Mouse (Mus musculus) c-Kit-positive CD71-positive TER-119-negative erythroid progenitor cells, embryonic 14.5 days (primary cell): ENCODE results near the gene Olfr477.
"Not testable (repeated sequence)": the region's sequence is repeated elsewhere in the genome, so short reads cannot be mapped to it uniquely, and the experiment has no call there.

ENCODE experiments used
- DNase-seq: peaks from one replicate; pipeline ENCODE4 v3.0.0-alpha.2; 2013; ENCODE audit warnings: low read depth

The Olfr477 gene

DNA sequence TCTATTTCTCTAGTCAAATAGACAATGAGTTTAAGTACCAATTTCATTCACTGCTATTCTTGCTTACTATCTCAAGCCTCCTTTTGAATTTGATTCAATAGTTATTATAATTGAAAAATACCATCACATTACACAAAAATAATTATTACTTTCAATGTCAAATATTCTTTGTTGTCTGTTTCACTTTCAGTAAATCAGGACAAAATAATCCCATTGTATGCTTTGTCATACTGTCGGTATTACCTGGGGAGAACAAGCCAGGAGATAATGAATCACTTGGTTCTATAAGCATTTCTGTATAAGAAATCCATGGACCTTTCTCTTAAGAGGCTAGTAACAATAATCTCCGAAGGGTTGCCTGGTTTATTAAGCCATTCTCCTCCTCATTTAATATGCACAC is at the start of gene Olfr477:
Gene Olfr477, plus strand, starts transcription at position 301 of the 400 bp plus-strand sequence.
- no peak for DNase-seq

DNA sequence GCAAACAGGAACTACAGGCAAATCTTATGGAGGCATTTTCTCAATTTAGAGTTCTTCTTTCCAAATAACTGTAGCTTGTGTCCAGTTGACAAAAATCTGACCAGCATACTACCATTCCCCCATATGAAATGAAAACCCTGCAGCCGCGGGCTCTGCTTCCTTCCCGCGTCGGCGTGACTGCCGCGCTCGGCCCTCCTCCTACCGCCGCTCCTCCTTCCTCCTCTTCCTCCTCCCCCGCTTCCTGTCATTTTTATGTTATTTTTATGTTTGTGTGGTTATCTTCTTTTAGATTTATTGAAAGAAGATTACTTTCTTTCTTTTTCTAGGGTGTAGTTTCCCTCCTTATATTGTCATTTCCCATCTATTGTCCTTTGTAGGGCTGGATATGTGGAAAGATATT is 34.0 kb upstream of the Olfr477 start:
- DNase-seq: not testable (repeated sequence)

DNA sequence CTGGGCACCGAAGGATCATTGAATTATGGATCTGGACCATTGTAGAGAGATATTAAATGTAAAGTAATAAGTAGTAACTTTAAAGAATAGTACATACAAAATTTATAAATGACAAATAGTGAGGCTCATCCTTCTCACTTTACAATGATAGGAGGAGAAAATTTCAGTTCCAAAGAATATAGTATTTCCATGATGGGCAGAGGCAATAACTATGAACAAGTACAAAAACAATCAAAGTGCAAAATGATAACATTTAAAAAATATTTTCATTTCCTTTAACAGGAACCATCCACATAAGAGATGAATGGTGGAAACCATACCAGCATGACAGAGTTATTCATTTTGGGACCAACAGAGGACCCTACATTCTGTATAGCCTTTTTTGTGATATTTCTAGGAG is 32.1 kb upstream of the Olfr477 start, which contains the start of gene Olfr474:
Gene Olfr474, plus strand, starts transcription at position 301 of the 400 bp plus-strand sequence.
- no peak for DNase-seq

DNA sequence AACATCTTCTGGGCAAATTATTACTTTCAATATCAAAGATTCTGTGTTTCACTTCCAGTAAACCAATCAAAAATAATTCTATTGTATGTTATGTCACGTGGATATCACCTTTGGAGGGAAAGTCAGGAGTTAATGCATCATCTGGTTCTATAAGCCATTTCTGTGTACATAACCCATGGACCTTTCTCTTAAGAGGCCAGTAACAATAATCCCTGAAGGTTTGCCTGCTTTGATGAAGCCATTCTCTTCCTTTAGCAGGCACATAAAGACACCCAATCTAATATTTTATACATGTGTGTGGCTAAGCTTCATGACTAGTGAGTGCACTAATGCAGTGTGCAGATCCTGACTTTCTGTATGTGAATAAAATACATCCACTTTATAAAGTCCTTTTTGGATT is 22.0 kb upstream of the Olfr477 start, which contains the start of gene Olfr476:
Gene Olfr476, plus strand, starts transcription at position 301 of the 400 bp plus-strand sequence.
- no peak for DNase-seq

DNA sequence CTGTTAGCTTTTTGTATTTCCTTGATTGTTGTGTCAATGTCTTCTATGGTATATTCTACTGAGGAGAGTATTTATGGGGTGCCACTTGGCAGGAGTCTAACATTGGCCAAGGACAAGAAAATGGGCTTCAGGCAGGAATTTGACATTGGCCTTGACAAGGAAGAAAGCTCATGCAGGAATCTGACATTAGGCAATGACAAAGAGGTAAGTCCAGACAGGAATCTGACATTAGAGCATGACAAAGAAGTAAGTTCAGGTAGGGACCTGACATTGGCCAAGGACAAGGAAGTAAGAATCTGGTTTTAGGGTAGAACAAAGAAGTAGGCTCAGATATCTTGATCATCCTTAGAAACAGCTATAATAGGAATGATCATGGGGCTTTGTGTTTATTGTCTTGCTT is 27.8 kb downstream of the Olfr477 start:
- DNase-seq: not testable (repeated sequence)

DNA sequence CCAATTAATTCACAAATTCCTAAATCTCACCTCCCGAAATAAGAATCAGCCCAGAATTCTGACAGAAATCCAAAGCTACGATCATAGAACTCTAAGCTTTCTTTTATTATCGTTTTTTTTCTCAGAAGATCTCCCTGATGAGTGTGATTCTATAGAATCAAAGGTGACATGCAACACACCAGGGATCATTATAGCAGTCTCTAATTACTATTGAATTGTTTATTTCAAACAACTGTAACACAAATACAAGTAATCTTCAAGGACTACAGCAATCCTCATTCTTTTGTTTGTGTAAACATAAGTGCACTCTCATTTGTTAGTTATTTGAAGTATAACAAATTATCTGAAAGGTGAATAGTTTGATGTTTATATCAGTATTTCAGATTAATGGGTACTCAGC is 47.4 kb downstream of the Olfr477 start, which contains the start of gene Olfr478:
Gene Olfr478, minus strand, starts transcription at position 101 of the 400 bp plus-strand sequence.
- DNase-seq: no peak
